Mouse (Mus musculus) stomach, embryonic 16.5 days (tissue): ENCODE measurements around the gene Ank3. TPM values are rescaled to one million over a fixed set of nuclear protein-coding genes. Genes with fewer than 3 reads are reported as not detected.

Source experiments
- ATAC-seq: fragments of 200-750 bp; cut with Nextera tagmentation; 2 replicates; pipeline ENCODE4 v1.8.0; 2017; ENCODE audit warnings: moderate number of reproducible peaks, moderate TSS enrichment; ENCODE audit not compliant: insufficient read depth, low FRiP score
- H3K27ac ChIP-seq: fragments of 300-500 bp; sonication (generic); 2 replicates; pipeline ENCODE4 v1.5.1; 2014; ENCODE audit warnings: low read length
- H3K27me3 ChIP-seq: fragments of 300-500 bp; sonication (generic); 2 replicates; pipeline ENCODE4 v1.6.1; 2014; ENCODE audit warnings: low read length, control low read depth, mixed read lengths; ENCODE audit not compliant: control insufficient read depth, insufficient read depth
- H3K36me3 ChIP-seq: fragments of 300-500 bp; sonication (generic); 2 replicates; pipeline ENCODE4 v1.6.1; 2014; ENCODE audit warnings: low read length; ENCODE audit not compliant: control insufficient read depth, insufficient read depth
- H3K4me1 ChIP-seq: fragments of 300-500 bp; sonication (generic); 2 replicates; pipeline ENCODE4 v1.6.1; 2014; ENCODE audit warnings: low read length, control low read depth, mixed read lengths; ENCODE audit not compliant: control insufficient read depth, insufficient read depth
- H3K4me2 ChIP-seq: fragments of 300-500 bp; sonication (generic); 2 replicates; pipeline ENCODE4 v1.6.1; 2014; ENCODE audit warnings: low read depth, low read length, mixed read lengths
- H3K4me3 ChIP-seq: fragments of 300-500 bp; sonication (generic); replicated peaks from 2 replicates; pipeline ENCODE4 v1.5.1; 2014; ENCODE audit warnings: mild to moderate bottlenecking, low read length
- H3K9ac ChIP-seq: fragments of 300-500 bp; sonication (generic); 2 replicates; pipeline ENCODE4 v1.6.1; 2014; ENCODE audit warnings: low read length
- H3K9me3 ChIP-seq: fragments of 300-500 bp; sonication (generic); replicated peaks from 2 replicates; pipeline ENCODE4 v1.6.1; 2016; ENCODE audit warnings: low read length, control low read depth; ENCODE audit not compliant: control insufficient read depth
- WGBS: fragments of 180-500 bp; shearing (Covaris S2); extraction: QIAGEN DNeasy Blood & Tissue Kit; methylation state at CpG from one replicate; pipeline ENCODE4 v1.1.7; 2014; 5-methylcytosine and 5-hydroxymethylcytosine counted together
- polyA plus RNA-seq: library from polyadenylated mRNA; unstranded; fragments of >200 nt; fragmentation: Nextera tagmentation; extraction: Ambion mirVana; gene quantifications from 2 replicates; pipeline ENCODE4 v1.2.1, GENCODE M21; 2015

Ank3 gene
- polyA plus RNA-seq, 1 experiment from 2014 or later: 37.7 TPM

DNA sequence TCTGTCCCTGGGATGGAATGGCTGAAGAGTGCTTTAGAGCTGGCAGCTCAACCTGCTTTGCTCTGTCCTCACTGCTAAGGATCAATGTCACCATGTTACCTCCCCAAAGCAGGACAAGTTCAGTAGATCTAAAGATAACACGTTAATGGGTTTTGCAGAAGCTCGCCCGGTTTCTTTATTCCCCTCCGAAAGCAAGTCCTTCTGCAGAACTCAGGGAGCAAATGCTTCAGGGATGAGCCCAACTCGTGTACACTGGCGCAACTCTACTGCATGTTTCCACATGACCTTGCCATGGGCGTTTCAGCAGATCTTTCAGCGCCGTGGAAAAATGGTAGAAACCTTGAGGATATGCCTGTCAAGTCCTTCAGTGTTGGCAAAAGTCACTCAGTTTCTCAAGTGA, 247.4 kb downstream of the Ank3 start:
- no peak overlapping the region for H3K4me2 ChIP-seq
- WGBS: 92% methylated on average over 9 of the region's 9 CpGs
- no peaks in the 10 kb centered on the region for H3K4me1 ChIP-seq
- no peaks in the 10 kb centered on the region for H3K36me3 ChIP-seq
- H3K9me3 ChIP-seq: no peaks in the 10 kb centered on the region
- no peaks in the 10 kb centered on the region for H3K27me3 ChIP-seq
- H3K27ac ChIP-seq: no peak overlapping the region
- H3K9ac ChIP-seq: no peak overlapping the region
- no peak for ATAC-seq
- H3K4me3 ChIP-seq: no peak overlapping the region

DNA sequence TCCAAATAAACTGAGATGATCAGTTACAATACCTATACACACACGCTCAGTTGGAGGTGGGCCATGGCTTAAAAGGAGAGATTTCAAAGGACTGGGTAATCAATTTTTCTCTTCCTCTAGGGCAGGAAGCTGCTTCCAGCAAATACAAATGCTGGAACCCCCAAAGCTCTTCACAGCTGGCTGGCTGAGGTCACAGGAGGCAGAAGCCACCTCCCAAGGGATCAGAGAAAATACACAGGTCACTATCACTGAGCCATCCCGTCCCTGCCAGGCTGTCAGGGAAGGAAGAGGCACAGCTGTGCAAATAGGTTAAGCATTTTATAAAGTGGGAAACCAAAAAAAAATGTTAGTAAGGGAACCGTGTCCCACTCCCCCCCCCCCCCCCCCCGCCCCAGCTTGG, 251.5 kb downstream of the Ank3 start:
- Histone ChIP-seq H3K4me1 (peaks cover 13% of the 10 kb centered on the region), H3K4me3 (no peak overlapping the region), H3K36me3 (no peaks in the 10 kb centered on the region), H3K4me2 (no peak overlapping the region), H3K9me3 (no peaks in the 10 kb centered on the region), H3K27ac (no peak overlapping the region), H3K27me3 (no peaks in the 10 kb centered on the region), H3K9ac (no peak overlapping the region)
- WGBS: 37% methylated on average over 4 of the region's 4 CpGs
- ATAC-seq: no peak

DNA sequence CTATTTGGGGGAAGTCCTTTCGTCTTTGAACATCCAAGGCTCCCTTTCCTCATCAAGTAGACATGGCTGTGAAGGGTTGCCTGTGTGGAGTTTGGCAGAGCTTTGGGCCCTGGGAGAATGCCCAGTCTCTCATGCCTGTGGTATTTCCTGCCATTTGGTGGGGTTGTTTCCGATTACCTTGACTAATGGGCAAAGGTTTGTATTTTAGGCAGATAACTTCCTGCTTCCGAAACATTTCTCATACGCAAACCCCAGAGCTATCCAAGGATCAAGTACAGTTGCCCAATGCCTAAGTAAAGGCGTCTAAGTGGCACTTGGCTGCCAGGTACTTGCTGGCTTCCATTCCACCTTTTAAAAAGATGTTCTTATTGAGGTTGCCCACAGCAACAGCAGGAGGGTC, 254.1 kb downstream of the Ank3 start:
- ATAC-seq: no peak
- no peak overlapping the region for H3K9ac ChIP-seq
- peaks cover 13% of the 10 kb centered on the region for H3K4me1 ChIP-seq
- no peak overlapping the region for H3K4me2 ChIP-seq
- no peak overlapping the region for H3K27ac ChIP-seq
- no peaks in the 10 kb centered on the region for H3K36me3 ChIP-seq
- no peak overlapping the region for H3K4me3 ChIP-seq
- H3K27me3 ChIP-seq: no peaks in the 10 kb centered on the region
- H3K9me3 ChIP-seq: no peaks in the 10 kb centered on the region
- WGBS: 32% methylated on average over 5 of the region's 5 CpGs

- 0 out of 2 replicates have a peak, but pooled peaks have one; percentile 42 for ATAC-seq
- no peak overlapping the region for H3K4me3 ChIP-seq
- no peaks in the 10 kb centered on the region for H3K36me3 ChIP-seq
- H3K4me1 ChIP-seq: peaks cover 13% of the 10 kb centered on the region
- no peak overlapping the region; the same call in 1 of the 2 replicates for H3K9ac ChIP-seq
- H3K27me3 ChIP-seq: no peaks in the 10 kb centered on the region
- 10% methylated on average over 5 of the region's 5 CpGs for WGBS
- H3K9me3 ChIP-seq: no peaks in the 10 kb centered on the region
- no peak overlapping the region; the same call in 1 of the 2 replicates for H3K27ac ChIP-seq
- H3K4me2 ChIP-seq: no peak overlapping the region
Observed at GRCm38 (mm10) chr10:69653121-69653677, 254.6 kb downstream of the Ank3 start.

DNA sequence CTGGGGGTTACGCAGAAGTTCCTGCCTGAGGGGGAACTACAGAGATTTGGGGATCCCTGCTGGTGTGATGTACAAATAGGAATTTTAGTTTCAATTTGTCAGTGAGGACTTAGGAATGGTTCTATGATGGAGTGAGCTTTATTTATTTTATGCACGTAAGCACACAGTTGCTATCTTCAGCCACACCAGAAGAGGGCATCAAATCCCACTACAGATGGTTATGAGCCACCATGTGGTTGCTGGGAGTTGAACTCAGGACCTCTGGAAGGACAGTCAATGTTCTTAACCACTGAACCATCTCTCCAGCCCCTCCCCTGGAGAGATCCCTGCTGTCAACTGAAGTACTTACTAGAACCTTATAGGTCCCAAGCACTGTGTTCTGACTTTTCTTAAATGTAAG, 255.6 kb downstream of the Ank3 start:
- 79% methylated on average over 2 of the region's 2 CpGs for WGBS

GRCm38 (mm10) chr10:69654866-69655633, 256.5 kb downstream of the Ank3 start:
- peaks cover 13% of the 10 kb centered on the region for H3K4me1 ChIP-seq
- H3K4me2 ChIP-seq: no peak overlapping the region
- H3K9me3 ChIP-seq: no peaks in the 10 kb centered on the region
- no peaks in the 10 kb centered on the region for H3K36me3 ChIP-seq
- no peak overlapping the region for H3K9ac ChIP-seq
- 17% methylated on average over 13 of the region's 13 CpGs for WGBS
- no peak overlapping the region for H3K4me3 ChIP-seq
- H3K27ac ChIP-seq: no peak overlapping the region
- no peaks in the 10 kb centered on the region for H3K27me3 ChIP-seq
- ATAC-seq: no peak

More for the DNA sequence above, 255.6 kb downstream of the Ank3 start:
- ATAC-seq: no peak
- Histone ChIP-seq H3K4me3 (no peak overlapping the region), H3K27ac (no peak overlapping the region), H3K36me3 (no peaks in the 10 kb centered on the region), H3K9me3 (no peaks in the 10 kb centered on the region), H3K9ac (no peak overlapping the region), H3K4me1 (peaks cover 13% of the 10 kb centered on the region), H3K4me2 (no peak overlapping the region), H3K27me3 (no peaks in the 10 kb centered on the region)

DNA sequence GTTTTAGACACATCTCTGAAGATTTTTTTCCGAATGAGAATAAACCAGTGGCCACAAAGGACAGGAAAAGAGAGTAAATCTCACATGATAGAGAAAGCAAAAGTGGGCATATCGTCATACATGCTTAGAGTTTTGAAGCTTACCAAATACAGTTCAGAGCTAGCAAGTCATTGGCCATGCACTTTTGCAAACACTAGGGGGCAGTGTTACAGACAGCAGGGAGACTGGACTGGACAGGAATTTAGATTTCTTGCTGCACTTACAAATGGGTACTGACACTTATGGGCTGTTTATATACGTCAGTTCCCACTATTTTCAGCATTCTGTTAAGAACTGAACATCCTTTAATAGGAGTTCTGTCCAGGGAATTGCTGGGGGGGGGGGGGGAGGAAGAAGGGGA, 257.7 kb downstream of the Ank3 start:
- no peaks in the 10 kb centered on the region for H3K36me3 ChIP-seq

GRCm38 (mm10) chr10:69659818-69660217, 261.2 kb downstream of the Ank3 start:
- no peaks in the 10 kb centered on the region for H3K4me1 ChIP-seq
- no peak for ATAC-seq
- no peaks in the 10 kb centered on the region for H3K36me3 ChIP-seq
- no peak overlapping the region for H3K4me2 ChIP-seq
- no peak overlapping the region for H3K4me3 ChIP-seq
- H3K9ac ChIP-seq: no peak overlapping the region
- WGBS: 91% methylated on average over 4 of the region's 4 CpGs
- H3K9me3 ChIP-seq: no peaks in the 10 kb centered on the region
- H3K27me3 ChIP-seq: no peaks in the 10 kb centered on the region
- H3K27ac ChIP-seq: no peak overlapping the region

More for the DNA sequence above, 257.7 kb downstream of the Ank3 start:
- ATAC-seq: no peak
- no peak overlapping the region for H3K4me2 ChIP-seq
- H3K4me3 ChIP-seq: no peak overlapping the region
- no peak overlapping the region for H3K27ac ChIP-seq
- 17% methylated on average over 3 of the region's 3 CpGs for WGBS
- no peak overlapping the region for H3K9ac ChIP-seq
- H3K27me3 ChIP-seq: no peaks in the 10 kb centered on the region
- H3K9me3 ChIP-seq: no peaks in the 10 kb centered on the region
- peaks cover 13% of the 10 kb centered on the region for H3K4me1 ChIP-seq

GRCm38 (mm10) chr10:69662338-69662737, 263.8 kb downstream of the Ank3 start:
- Histone ChIP-seq H3K4me3 (no peak overlapping the region), H3K4me1 (no peaks in the 10 kb centered on the region), H3K4me2 (no peak overlapping the region), H3K27me3 (no peaks in the 10 kb centered on the region), H3K27ac (no peak overlapping the region), H3K9ac (no peak overlapping the region), H3K9me3 (no peaks in the 10 kb centered on the region), H3K36me3 (no peaks in the 10 kb centered on the region)
- ATAC-seq: peak; percentile 62; the same call in 1 of the 2 replicates
- 4% methylated on average over 7 of the region's 7 CpGs for WGBS
